Mouse (Mus musculus): ENCODE data around the gene Gnb4. TPM values are rescaled to one million over a fixed set of nuclear protein-coding genes. Genes with fewer than 3 reads are reported as not detected.

Gnb4 gene
- total RNA-seq (2014; rRNA removed) = 1.9 TPM in 2 replicates
- polyA plus RNA-seq (2012; rRNA removed) = 2.2 and 2.3 TPM in 2 replicates

GRCm38 (mm10) chr3:32616331-32617052 lies at the start of gene Gnb4:
TSS of gene Gnb4 (minus strand) at chr3:32616585.
- DNase-seq (ENCODE audit: extremely low read depth, low read depth, low spot score) = no peak
- Histone ChIP-seq H3K9ac (ENCODE audit: low read depth, low read length) (peak within 1 kb of the TSS; percentile 88), H3K4me3 (ENCODE audit: insufficient read depth, low read depth, low read length) (peak within 1 kb of the TSS; percentile 53), H3K4me1 (ENCODE audit: control insufficient read depth, insufficient read depth, low read length) (no peaks in the 10 kb centered on the region), H3K27ac (replicated peaks; ENCODE audit: insufficient read depth, low read depth, low read length) (no peak within 1 kb of the TSS), H3K79me2 (ENCODE audit: control insufficient read depth, insufficient read depth, low read length) (no peaks in the 10 kb centered on the region), H3K27me3 (ENCODE audit: control insufficient read depth, insufficient read depth, low read length) (peaks cover 4% of the 10 kb centered on the region; the same call in 1 of the 2 replicates), H3K36me3 (ENCODE audit: control insufficient read depth, insufficient read depth, low read length) (no peaks in the 10 kb centered on the region)
- 2% methylated on average over 65 of the region's 83 CpGs for WGBS
- TF ChIP-seq POLR2A (IDR thresholded peaks at IDR 0.05; ENCODE audit: extremely low read depth, insufficient read depth, low read length) = no peak
- TF ChIP-seq CTCF (IDR thresholded peaks at IDR 0.05; ENCODE audit: low read depth, low read length) = no peak

GRCm38 (mm10) chr3:32661556-32661930 lies 45.2 kb upstream of the Gnb4 start:
- no peak for DNase-seq (ENCODE audit: extremely low read depth, low read depth, low spot score)
- TF ChIP-seq CTCF (IDR thresholded peaks at IDR 0.05; ENCODE audit: low read depth, low read length) (no peak), POLR2A (IDR thresholded peaks at IDR 0.05; ENCODE audit: extremely low read depth, insufficient read depth, low read length) (no peak)
- Histone ChIP-seq H3K4me1 (ENCODE audit: control insufficient read depth, insufficient read depth, low read length) (peaks cover 2% of the 10 kb centered on the region; the same call in 1 of the 2 replicates), H3K79me2 (ENCODE audit: control insufficient read depth, insufficient read depth, low read length) (no peaks in the 10 kb centered on the region), H3K36me3 (ENCODE audit: control insufficient read depth, insufficient read depth, low read length) (no peaks in the 10 kb centered on the region), H3K4me3 (ENCODE audit: insufficient read depth, low read depth, low read length) (no peak overlapping the region), H3K27ac (replicated peaks; ENCODE audit: insufficient read depth, low read depth, low read length) (no peak overlapping the region), H3K27me3 (ENCODE audit: control insufficient read depth, insufficient read depth, low read length) (no peaks in the 10 kb centered on the region), H3K9ac (ENCODE audit: low read depth, low read length) (no peak overlapping the region)
- 83% methylated on average over 3 of the region's 3 CpGs for WGBS

- H3K4me1 ChIP-seq (ENCODE audit: control insufficient read depth, insufficient read depth, low read length) = peaks cover 2% of the 10 kb centered on the region; the same call in 1 of the 2 replicates
- DNase-seq (ENCODE audit: extremely low read depth, low read depth, low spot score) = no peak
- 71% methylated on average over 8 of the region's 8 CpGs for WGBS
Observed at GRCm38 (mm10) chr3:32660831-32661555, 44.6 kb upstream of the Gnb4 start.

GRCm38 (mm10) chr3:32660276-32660675 lies 43.9 kb upstream of the Gnb4 start:
- 81% methylated on average over 8 of the region's 8 CpGs for WGBS
- H3K27ac ChIP-seq (replicated peaks; ENCODE audit: insufficient read depth, low read depth, low read length) = no peak overlapping the region
- TF ChIP-seq POLR2A (IDR thresholded peaks at IDR 0.05; ENCODE audit: extremely low read depth, insufficient read depth, low read length) (no peak), CTCF (IDR thresholded peaks at IDR 0.05; ENCODE audit: low read depth, low read length) (no peak)
- H3K9ac ChIP-seq (ENCODE audit: low read depth, low read length) = no peak overlapping the region
- H3K36me3 ChIP-seq (ENCODE audit: control insufficient read depth, insufficient read depth, low read length) = no peaks in the 10 kb centered on the region
- H3K4me1 ChIP-seq (ENCODE audit: control insufficient read depth, insufficient read depth, low read length) = peaks cover 2% of the 10 kb centered on the region; the same call in 1 of the 2 replicates
- DNase-seq (ENCODE audit: extremely low read depth, low read depth, low spot score) = no peak
- no peaks in the 10 kb centered on the region for H3K27me3 ChIP-seq (ENCODE audit: control insufficient read depth, insufficient read depth, low read length)
- no peak overlapping the region for H3K4me3 ChIP-seq (ENCODE audit: insufficient read depth, low read depth, low read length)
- no peaks in the 10 kb centered on the region for H3K79me2 ChIP-seq (ENCODE audit: control insufficient read depth, insufficient read depth, low read length)

More at GRCm38 (mm10) chr3:32660831-32661555, 44.6 kb upstream of the Gnb4 start:
- TF ChIP-seq POLR2A (IDR thresholded peaks at IDR 0.05; ENCODE audit: extremely low read depth, insufficient read depth, low read length) (no peak), CTCF (IDR thresholded peaks at IDR 0.05; ENCODE audit: low read depth, low read length) (no peak)
- Histone ChIP-seq H3K9ac (ENCODE audit: low read depth, low read length) (no peak overlapping the region), H3K27me3 (ENCODE audit: control insufficient read depth, insufficient read depth, low read length) (no peaks in the 10 kb centered on the region), H3K27ac (replicated peaks; ENCODE audit: insufficient read depth, low read depth, low read length) (no peak overlapping the region), H3K36me3 (ENCODE audit: control insufficient read depth, insufficient read depth, low read length) (no peaks in the 10 kb centered on the region), H3K79me2 (ENCODE audit: control insufficient read depth, insufficient read depth, low read length) (no peaks in the 10 kb centered on the region), H3K4me3 (ENCODE audit: insufficient read depth, low read depth, low read length) (no peak overlapping the region)

GRCm38 (mm10) chr3:32659506-32659905 lies 43.1 kb upstream of the Gnb4 start:
- DNase-seq (ENCODE audit: extremely low read depth, low read depth, low spot score) = no peak
- TF ChIP-seq POLR2A (IDR thresholded peaks at IDR 0.05; ENCODE audit: extremely low read depth, insufficient read depth, low read length) (no peak), CTCF (IDR thresholded peaks at IDR 0.05; ENCODE audit: low read depth, low read length) (no peak)
- Histone ChIP-seq H3K36me3 (ENCODE audit: control insufficient read depth, insufficient read depth, low read length) (no peaks in the 10 kb centered on the region), H3K27me3 (ENCODE audit: control insufficient read depth, insufficient read depth, low read length) (no peaks in the 10 kb centered on the region), H3K27ac (replicated peaks; ENCODE audit: insufficient read depth, low read depth, low read length) (no peak overlapping the region), H3K4me3 (ENCODE audit: insufficient read depth, low read depth, low read length) (no peak overlapping the region), H3K9ac (ENCODE audit: low read depth, low read length) (no peak overlapping the region), H3K4me1 (ENCODE audit: control insufficient read depth, insufficient read depth, low read length) (peaks cover 2% of the 10 kb centered on the region; the same call in 1 of the 2 replicates), H3K79me2 (ENCODE audit: control insufficient read depth, insufficient read depth, low read length) (no peaks in the 10 kb centered on the region)
- WGBS = 90% methylated on average over 2 of the region's 2 CpGs

Measured in liver, adult 2 months (tissue).